Mouse (Mus musculus): ENCODE results near the gene Os9. TPM values are rescaled to one million over a fixed set of nuclear protein-coding genes. Genes with fewer than 3 reads are reported as not detected.
"Not testable (repeated sequence)": the region's sequence is repeated elsewhere in the genome, so short reads cannot be mapped to it uniquely, and the experiment has no call there.

Gene Os9
- polyA plus RNA-seq, 1 experiment from 2014 or later, result 116 TPM

DNA sequence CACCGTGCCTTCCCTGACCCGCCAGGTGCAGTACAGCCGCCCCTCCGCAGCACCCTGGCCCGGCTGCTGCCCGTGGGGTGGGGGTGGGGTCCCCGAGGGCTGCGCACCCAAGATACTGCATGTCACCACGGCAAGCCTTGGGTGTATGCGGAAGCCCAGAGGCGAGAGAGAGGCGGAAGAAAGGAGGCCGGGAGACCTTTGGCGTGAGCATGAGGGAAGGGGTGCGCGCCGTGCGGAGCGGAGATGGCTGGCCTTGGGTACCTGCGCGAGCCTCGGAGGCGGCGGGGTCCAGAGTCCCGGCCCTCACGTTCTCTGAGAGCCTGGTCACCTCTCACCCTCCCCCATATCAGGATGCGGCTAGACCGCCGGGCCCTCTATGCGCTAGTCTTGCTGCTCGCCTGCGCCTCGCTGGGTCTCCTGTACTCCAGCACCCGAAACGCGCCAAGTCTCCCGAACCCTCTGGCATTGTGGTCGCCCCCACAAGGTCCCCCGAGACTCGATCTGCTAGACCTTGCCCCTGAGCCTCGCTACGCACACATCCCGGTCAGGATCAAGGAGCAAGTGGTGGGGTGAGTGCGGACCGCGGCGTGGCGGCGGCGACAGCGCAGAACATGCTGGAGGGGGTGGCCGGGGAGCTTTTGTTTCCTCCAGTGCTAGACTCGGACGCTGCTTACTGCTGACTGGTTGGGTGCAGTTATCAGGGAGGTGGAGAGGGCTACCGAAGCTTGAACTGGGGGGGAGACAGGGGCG lies 44.9 kb upstream of the Os9 start:
- peak; percentile 60 for ATAC-seq
- Histone ChIP-seq H3K27ac (ENCODE audit: low read depth, low read length) (peak overlapping the region; percentile 84), H3K9me3 (ENCODE audit: control insufficient read depth) (no peaks in the 10 kb centered on the region), H3K4me2 (replicated peaks; ENCODE audit: low read depth) (peak overlapping the region; percentile 98), H3K4me1 (replicated peaks; ENCODE audit: control insufficient read depth, insufficient read depth, low read length) (peaks cover 2% of the 10 kb centered on the region; the same call in 1 of the 2 replicates), H3K9ac (ENCODE audit: low read depth, low read length) (peak overlapping the region; percentile 60), H3K27me3 (replicated peaks; ENCODE audit: control insufficient read depth, insufficient read depth, low read length) (peaks cover 22% of the 10 kb centered on the region), H3K4me3 (ENCODE audit: low read depth, low read length) (peak overlapping the region; percentile 57), H3K36me3 (ENCODE audit: control insufficient read depth, insufficient read depth) (peaks cover 3% of the 10 kb centered on the region; the same call in 1 of the 2 replicates)
- TF ChIP-seq CTCF (IDR thresholded peaks at IDR 0.05; ENCODE audit: low read depth), result no peak
- under 1% methylated on average over 48 of the region's 56 CpGs for WGBS

GRCm38 (mm10) chr10:127165354-127165653 lies 44.4 kb upstream of the Os9 start:
- TF ChIP-seq CTCF (IDR thresholded peaks at IDR 0.05; ENCODE audit: low read depth), result no peak
- H3K27ac ChIP-seq (ENCODE audit: low read depth, low read length), result peak overlapping the region; percentile 84
- 1% methylated on average over 36 of the region's 42 CpGs for WGBS
- peak; percentile 37 for ATAC-seq
- H3K36me3 ChIP-seq (ENCODE audit: control insufficient read depth, insufficient read depth), result peaks cover 3% of the 10 kb centered on the region; the same call in 1 of the 2 replicates
- peak overlapping the region; percentile 98 for H3K4me2 ChIP-seq (replicated peaks; ENCODE audit: low read depth)
- no peaks in the 10 kb centered on the region for H3K9me3 ChIP-seq (ENCODE audit: control insufficient read depth)
- peak overlapping the region; percentile 57 for H3K4me3 ChIP-seq (ENCODE audit: low read depth, low read length)
- H3K9ac ChIP-seq (ENCODE audit: low read depth, low read length), result peak overlapping the region; percentile 60
- H3K4me1 ChIP-seq (replicated peaks; ENCODE audit: control insufficient read depth, insufficient read depth, low read length), result no peaks in the 10 kb centered on the region; the same call in 1 of the 2 replicates
- peaks cover 22% of the 10 kb centered on the region for H3K27me3 ChIP-seq (replicated peaks; ENCODE audit: control insufficient read depth, insufficient read depth, low read length)

- WGBS, result 3% methylated on average over 52 of the region's 52 CpGs
- Histone ChIP-seq H3K27ac (ENCODE audit: low read depth, low read length) (peak within 1 kb of the TSS; percentile 84), H3K4me2 (replicated peaks; ENCODE audit: low read depth) (peak within 1 kb of the TSS; percentile 98), H3K4me1 (replicated peaks; ENCODE audit: control insufficient read depth, insufficient read depth, low read length) (no peaks in the 10 kb centered on the region; the same call in 1 of the 2 replicates), H3K4me3 (ENCODE audit: low read depth, low read length) (peak within 1 kb of the TSS; percentile 57), H3K27me3 (replicated peaks; ENCODE audit: control insufficient read depth, insufficient read depth, low read length) (peaks cover 18% of the 10 kb centered on the region), H3K9me3 (ENCODE audit: control insufficient read depth) (no peaks in the 10 kb centered on the region), H3K36me3 (ENCODE audit: control insufficient read depth, insufficient read depth) (peaks cover 3% of the 10 kb centered on the region; the same call in 1 of the 2 replicates), H3K9ac (ENCODE audit: low read depth, low read length) (peak within 1 kb of the TSS; percentile 60)
- TF ChIP-seq CTCF (IDR thresholded peaks at IDR 0.05; ENCODE audit: low read depth), result peak; percentile 98
- ATAC-seq, result peak; percentile 78
These were observed 43.9 kb upstream of the Os9 start, which contains the start of gene B4galnt1 for GRCm38 (mm10) chr10:127164631-127165353. B4galnt1 (plus strand) TSS chr10:127165225.

- H3K27ac ChIP-seq (ENCODE audit: low read depth, low read length), result no peak overlapping the region
- no peaks in the 10 kb centered on the region for H3K9me3 ChIP-seq (ENCODE audit: control insufficient read depth)
- H3K4me3 ChIP-seq (ENCODE audit: low read depth, low read length), result no peak overlapping the region
- ATAC-seq, result no peak
- peak overlapping the region; percentile 98; the same call in 1 of the 2 replicates for H3K4me2 ChIP-seq (replicated peaks; ENCODE audit: low read depth)
- peaks cover 16% of the 10 kb centered on the region; the same call in 1 of the 2 replicates for H3K27me3 ChIP-seq (replicated peaks; ENCODE audit: control insufficient read depth, insufficient read depth, low read length)
- no peak overlapping the region for H3K9ac ChIP-seq (ENCODE audit: low read depth, low read length)
- H3K4me1 ChIP-seq (replicated peaks; ENCODE audit: control insufficient read depth, insufficient read depth, low read length), result no peaks in the 10 kb centered on the region; the same call in 1 of the 2 replicates
- H3K36me3 ChIP-seq (ENCODE audit: control insufficient read depth, insufficient read depth), result no peaks in the 10 kb centered on the region
- TF ChIP-seq CTCF (IDR thresholded peaks at IDR 0.05; ENCODE audit: low read depth), result no peak
- 91% methylated on average over 4 of the region's 4 CpGs for WGBS
These were observed 43.3 kb upstream of the Os9 start for GRCm38 (mm10) chr10:127164190-127164589.

DNA sequence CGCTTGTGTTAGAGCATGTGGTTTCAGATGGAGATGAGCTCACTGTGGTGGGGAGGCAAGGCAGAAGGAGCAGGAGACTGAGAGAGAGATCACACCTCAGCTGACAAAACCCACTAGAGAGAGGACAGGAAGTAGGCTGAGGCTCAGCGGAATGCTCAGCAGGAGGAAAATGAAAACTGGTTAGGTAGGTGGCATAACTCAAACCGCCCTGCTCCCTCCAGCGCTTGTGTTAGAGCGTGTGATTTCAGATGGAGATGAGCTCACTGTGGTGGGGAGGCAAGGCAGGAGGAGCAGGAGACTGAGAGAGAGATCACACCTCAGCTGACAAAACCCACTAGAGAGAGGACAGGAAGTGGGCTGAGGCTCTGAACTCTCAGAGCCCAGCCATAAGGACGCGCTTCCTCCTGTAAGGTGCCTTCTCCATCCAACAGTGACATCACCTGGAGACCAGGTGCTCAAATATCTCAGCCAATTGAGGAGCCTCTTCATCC lies 41.9 kb upstream of the Os9 start:
- H3K4me2 ChIP-seq (replicated peaks; ENCODE audit: low read depth); H3K36me3 ChIP-seq (ENCODE audit: control insufficient read depth, insufficient read depth); ATAC-seq; H3K9me3 ChIP-seq (ENCODE audit: control insufficient read depth); H3K27ac ChIP-seq (ENCODE audit: low read depth, low read length); H3K4me1 ChIP-seq (replicated peaks; ENCODE audit: control insufficient read depth, insufficient read depth, low read length); H3K9ac ChIP-seq (ENCODE audit: low read depth, low read length); H3K4me3 ChIP-seq (ENCODE audit: low read depth, low read length): not testable (repeated sequence)
- WGBS, result 49% methylated on average over 7 of the region's 7 CpGs
- H3K27me3 ChIP-seq (replicated peaks; ENCODE audit: control insufficient read depth, insufficient read depth, low read length), result peaks cover 16% of the 10 kb centered on the region; the same call in 1 of the 2 replicates

DNA sequence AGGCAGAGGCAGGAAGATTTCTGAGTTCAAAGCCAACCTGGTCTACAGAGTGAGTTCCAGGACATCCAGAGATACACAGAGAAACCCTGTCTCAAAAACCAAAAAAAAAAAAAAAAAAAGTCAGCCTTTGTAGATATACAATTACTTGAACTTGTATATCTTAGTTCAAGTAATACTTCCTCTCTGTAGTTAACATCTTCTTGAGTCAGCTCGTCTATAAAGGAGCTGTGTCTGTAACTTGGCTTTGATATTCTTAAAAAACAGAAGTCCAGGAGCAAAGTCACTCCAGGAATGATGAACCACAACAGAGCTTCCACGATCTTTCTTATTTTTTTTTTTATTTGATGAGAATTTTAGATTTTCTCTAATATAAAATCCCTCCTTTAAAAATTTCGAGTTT lies 39.8 kb upstream of the Os9 start:
- no peak overlapping the region for H3K27ac ChIP-seq (ENCODE audit: low read depth, low read length)
- WGBS, result 72% methylated on average over 3 of the region's 3 CpGs
- H3K4me1 ChIP-seq (replicated peaks; ENCODE audit: control insufficient read depth, insufficient read depth, low read length), result no peaks in the 10 kb centered on the region; the same call in 1 of the 2 replicates
- no peak overlapping the region for H3K4me3 ChIP-seq (ENCODE audit: low read depth, low read length)
- no peaks in the 10 kb centered on the region for H3K9me3 ChIP-seq (ENCODE audit: control insufficient read depth)
- no peaks in the 10 kb centered on the region for H3K36me3 ChIP-seq (ENCODE audit: control insufficient read depth, insufficient read depth)
- no peak overlapping the region for H3K4me2 ChIP-seq (replicated peaks; ENCODE audit: low read depth)
- no peak for ATAC-seq
- peaks cover 5% of the 10 kb centered on the region; the same call in 1 of the 2 replicates for H3K27me3 ChIP-seq (replicated peaks; ENCODE audit: control insufficient read depth, insufficient read depth, low read length)
- no peak for TF ChIP-seq CTCF (IDR thresholded peaks at IDR 0.05; ENCODE audit: low read depth)
- no peak overlapping the region for H3K9ac ChIP-seq (ENCODE audit: low read depth, low read length)

Measured in intestine, postnatal 0 days (tissue).